Mouse (Mus musculus) megakaryocyte, embryonic 14.5 days (primary cell): ENCODE data around the gene Mreg.

Experiments
- FLI1 ChIP-seq: IDR thresholded peaks from 2 replicates; pipeline ENCODE4 v1.6.1; 2012; ENCODE audit warnings: low read length, inconsistent platforms, mixed read lengths
- GATA1 ChIP-seq: IDR thresholded peaks from 3 replicates; pipeline ENCODE4 v1.6.1; 2012; ENCODE audit warnings: mixed read lengths, low read length, inconsistent platforms, borderline replicate concordance

DNA sequence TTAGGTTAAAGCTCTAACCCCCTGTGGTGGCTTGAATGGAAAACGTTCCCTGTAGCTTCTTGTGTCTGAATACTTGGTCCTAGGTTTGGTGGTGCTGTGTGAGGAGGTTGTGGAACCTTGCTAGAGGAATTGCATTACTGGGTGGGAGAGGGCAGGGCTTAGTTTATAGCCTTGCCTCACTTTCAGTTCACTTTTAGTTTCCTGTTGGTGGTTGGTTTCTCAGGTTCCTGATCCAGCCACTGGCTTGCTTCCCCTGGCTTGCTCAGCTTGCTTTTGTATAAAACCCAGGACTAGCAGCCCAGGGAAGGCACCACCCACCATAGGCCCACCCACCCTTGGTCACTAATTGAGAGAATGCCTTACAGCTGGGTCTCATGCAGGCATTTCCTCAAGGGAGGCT lies 77.6 kb downstream of the Mreg start:
- TF ChIP-seq GATA1 (no peak), FLI1 (no peak)
